Mouse (Mus musculus) ES-Bruce4 (cell line): ENCODE results near the gene Nectin3. TPM values are rescaled to one million over a fixed set of nuclear protein-coding genes. Genes with fewer than 3 reads are reported as not detected.
"Not testable (repeated sequence)": the region's sequence is repeated elsewhere in the genome, so short reads cannot be mapped to it uniquely, and the experiment has no call there.

Source experiments
- H3K27ac ChIP-seq: 2 replicates; pipeline ENCODE4 v1.5.1; 2012; ENCODE audit warnings: low read length, inconsistent platforms; ENCODE audit not compliant: insufficient read depth
- H3K27me3 ChIP-seq: 2 replicates; pipeline ENCODE4 v1.6.1; 2012; ENCODE audit warnings: mild to moderate bottlenecking, low read length, inconsistent platforms; ENCODE audit not compliant: control insufficient read depth, poor library complexity, insufficient read depth, severe bottlenecking
- H3K36me3 ChIP-seq: 2 replicates; pipeline ENCODE4 v1.6.1; 2012; ENCODE audit warnings: inconsistent platforms, mild to moderate bottlenecking, low read length, moderate library complexity; ENCODE audit not compliant: control insufficient read depth, poor library complexity, insufficient read depth, severe bottlenecking
- H3K4me1 ChIP-seq: one replicate; pipeline ENCODE4 v1.8.1; 2011; ENCODE audit warnings: low read length; ENCODE audit not compliant: control insufficient read depth, insufficient read depth
- H3K4me3 ChIP-seq: 2 replicates; pipeline ENCODE4 v1.5.1; 2011; ENCODE audit warnings: low read depth, mild to moderate bottlenecking, low read length
- H3K9ac ChIP-seq: 2 replicates; pipeline ENCODE4 v1.6.1; 2012; ENCODE audit warnings: low read depth, mild to moderate bottlenecking, inconsistent platforms; ENCODE audit not compliant: poor library complexity, severe bottlenecking
- H3K9me3 ChIP-seq: replicated peaks from 2 replicates; pipeline ENCODE4 v1.6.1; 2012; ENCODE audit warnings: mild to moderate bottlenecking, low read length, inconsistent platforms; ENCODE audit not compliant: control insufficient read depth, poor library complexity, insufficient read depth, severe bottlenecking
- CTCF ChIP-seq: IDR thresholded peaks from one replicate; pipeline ENCODE4 v1.8.1; 2011; ENCODE audit warnings: low read depth, low read length
- EP300 ChIP-seq: IDR thresholded peaks from 2 replicates; pipeline ENCODE4 v1.6.1; 2011; ENCODE audit warnings: low read depth, low read length; ENCODE audit not compliant: insufficient read depth
- POLR2A ChIP-seq: IDR thresholded peaks from one replicate; pipeline ENCODE4 v1.8.1; 2011; ENCODE audit warnings: low read length; ENCODE audit not compliant: insufficient read depth
- polyA plus RNA-seq: library from polyadenylated mRNA; stranded (reverse); fragments of >200 nt; gene quantifications from 2 replicates; pipeline ENCODE4 v1.2.4, GENCODE M21; 2011; ENCODE audit warnings: low read depth; ENCODE audit not compliant: missing spikeins, insufficient read depth, insufficient read length

The Nectin3 gene
- polyA plus RNA-seq, 1 experiment, result 45.5 TPM

DNA sequence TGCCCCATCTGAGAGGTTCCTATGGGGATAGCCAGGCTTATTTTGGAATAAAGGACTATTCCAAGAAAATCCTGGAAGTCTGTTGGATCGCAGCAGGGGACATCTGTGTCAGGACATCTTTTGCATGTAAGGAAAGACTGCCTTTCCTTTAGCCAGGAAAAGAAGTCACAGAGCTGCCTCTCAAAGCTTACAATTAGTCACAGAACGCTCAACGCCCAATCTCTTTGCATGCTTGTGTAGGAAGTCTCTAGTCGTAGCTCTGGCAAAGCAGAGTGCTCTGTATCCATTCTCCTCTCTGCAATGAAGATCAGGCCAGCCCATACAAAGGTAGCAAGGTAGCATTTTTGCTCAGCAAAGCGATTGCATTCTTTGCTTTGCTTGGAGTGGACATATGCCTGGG, 114.0 kb downstream of the Nectin3 start:
- H3K9ac ChIP-seq, result no peak overlapping the region
- H3K27me3 ChIP-seq, result no peaks in the 10 kb centered on the region
- no peak overlapping the region for H3K27ac ChIP-seq
- no peaks in the 10 kb centered on the region for H3K36me3 ChIP-seq
- H3K4me3 ChIP-seq, result no peak overlapping the region
- H3K9me3 ChIP-seq, result no peaks in the 10 kb centered on the region
- no peak for TF ChIP-seq POLR2A
- no peak for TF ChIP-seq EP300
- no peak for TF ChIP-seq CTCF
- H3K4me1 ChIP-seq, result no peaks in the 10 kb centered on the region

DNA sequence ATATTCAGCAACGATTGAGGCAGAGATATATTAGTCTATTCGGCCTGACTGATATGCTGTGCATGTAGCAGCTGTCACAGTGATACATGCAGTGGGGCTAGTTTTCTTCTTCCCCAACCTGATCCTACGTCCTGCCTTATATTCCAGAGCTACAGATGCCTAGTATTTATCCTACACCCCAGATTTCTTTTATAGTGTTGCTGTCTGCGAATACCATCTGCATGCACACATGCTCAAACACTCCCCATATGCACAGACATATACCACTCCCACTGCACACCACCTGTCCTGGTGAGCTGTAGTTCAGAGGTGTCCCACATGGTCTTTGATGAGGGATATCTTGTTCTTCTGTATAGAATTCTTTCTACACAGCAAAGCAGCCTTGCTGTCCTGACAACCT, 115.0 kb downstream of the Nectin3 start:
- H3K9me3 ChIP-seq, result no peaks in the 10 kb centered on the region
- no peak overlapping the region for H3K9ac ChIP-seq
- TF ChIP-seq POLR2A (no peak), CTCF (no peak), EP300 (no peak)

DNA sequence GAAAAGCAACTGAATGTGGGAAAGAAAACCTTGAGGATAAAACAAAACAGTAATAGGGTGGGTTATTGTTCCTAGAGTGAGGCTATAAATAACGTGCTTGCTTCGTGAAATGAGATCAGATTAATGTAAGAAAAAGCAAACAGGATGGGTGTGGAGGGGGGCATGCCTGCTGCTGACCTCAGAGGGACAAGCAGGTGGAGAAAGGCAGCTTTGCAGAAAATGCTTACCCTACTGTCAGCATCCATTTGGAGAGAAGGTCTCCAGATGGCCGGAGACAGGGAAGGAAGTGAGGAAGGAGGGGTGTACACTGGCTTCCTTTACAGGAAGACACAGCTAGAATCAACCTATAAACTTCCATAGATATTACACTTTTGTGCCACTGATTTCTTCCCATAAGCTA, 121.8 kb downstream of the Nectin3 start:
- Histone ChIP-seq H3K27me3 (no peaks in the 10 kb centered on the region), H3K9me3 (no peaks in the 10 kb centered on the region), H3K4me3 (no peak overlapping the region), H3K4me1 (no peaks in the 10 kb centered on the region), H3K27ac (no peak overlapping the region), H3K36me3 (no peaks in the 10 kb centered on the region), H3K9ac (no peak overlapping the region)
- TF ChIP-seq POLR2A (no peak), CTCF (no peak)

More for the DNA sequence above, 115.0 kb downstream of the Nectin3 start:
- Histone ChIP-seq H3K27me3 (no peaks in the 10 kb centered on the region), H3K36me3 (no peaks in the 10 kb centered on the region), H3K4me3 (no peak overlapping the region), H3K4me1 (no peaks in the 10 kb centered on the region), H3K27ac (no peak overlapping the region)

DNA sequence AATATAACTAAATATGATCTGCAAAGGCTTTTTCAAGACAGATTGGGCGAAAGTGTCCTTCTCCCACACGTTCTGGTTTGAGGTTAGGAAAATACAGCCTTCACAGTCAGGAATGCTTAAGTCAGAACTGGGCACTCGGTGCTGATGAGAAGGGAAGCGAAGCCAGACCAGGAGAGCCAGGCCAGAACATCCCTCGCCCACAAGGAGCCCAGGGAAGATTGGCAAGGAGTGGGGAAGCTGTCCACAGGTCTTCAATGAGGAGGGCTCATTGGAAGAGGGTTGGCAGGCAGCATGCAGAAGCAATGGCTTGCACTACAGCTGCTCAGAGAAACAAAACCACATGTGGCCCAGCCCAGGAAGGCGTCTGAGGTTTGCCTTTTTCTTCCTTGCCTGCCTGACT, 136.3 kb downstream of the Nectin3 start:
- no peak overlapping the region for H3K27ac ChIP-seq
- no peaks in the 10 kb centered on the region for H3K27me3 ChIP-seq
- no peak overlapping the region for H3K4me3 ChIP-seq
- TF ChIP-seq POLR2A (no peak), EP300 (no peak), CTCF (no peak)
- H3K9ac ChIP-seq, result no peak overlapping the region
- no peaks in the 10 kb centered on the region for H3K4me1 ChIP-seq
- H3K9me3 ChIP-seq, result no peaks in the 10 kb centered on the region; the same call in 1 of the 2 replicates
- no peaks in the 10 kb centered on the region for H3K36me3 ChIP-seq

DNA sequence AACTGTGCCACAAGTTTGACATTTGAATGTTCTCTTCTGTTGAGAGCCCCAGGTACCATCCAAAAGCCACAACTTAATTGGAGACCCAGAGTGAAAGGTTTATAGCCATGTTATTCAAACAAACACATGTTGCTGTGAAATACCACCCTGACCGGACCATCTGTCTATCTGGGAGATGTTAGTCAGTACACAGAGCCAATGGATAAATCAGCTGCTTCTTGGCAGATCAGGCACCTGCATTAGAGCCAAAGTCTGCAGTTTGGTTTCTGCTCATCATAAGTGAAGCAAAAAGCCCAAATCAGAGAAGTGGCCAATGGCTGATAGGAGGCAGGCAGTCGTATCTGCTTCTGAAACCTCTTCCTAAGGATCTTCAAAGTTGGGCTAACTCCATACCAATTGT, 140.7 kb downstream of the Nectin3 start:
- H3K9ac ChIP-seq, H3K9me3 ChIP-seq, H3K36me3 ChIP-seq, H3K27ac ChIP-seq, H3K4me3 ChIP-seq, H3K4me1 ChIP-seq, H3K27me3 ChIP-seq: not testable (repeated sequence)

DNA sequence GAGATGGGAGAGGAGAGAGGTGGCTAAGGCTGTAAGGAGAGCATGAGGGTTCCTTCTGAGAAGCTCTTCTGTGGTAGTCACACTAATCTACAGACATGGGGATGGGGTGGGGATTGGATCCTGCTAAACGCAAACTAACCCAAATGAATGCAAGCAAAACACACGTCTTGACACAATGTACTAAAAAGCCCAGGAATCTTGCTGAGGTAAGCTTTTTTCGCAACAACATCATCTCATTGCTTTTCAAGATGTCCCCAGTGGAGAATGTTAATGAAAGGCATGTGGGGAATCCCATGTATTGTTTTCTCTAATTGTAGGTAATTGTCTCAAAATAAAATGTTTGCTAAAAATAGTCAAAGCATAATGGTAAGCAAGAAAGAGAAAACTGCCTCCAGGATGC, 141.7 kb downstream of the Nectin3 start:
- Histone ChIP-seq H3K9ac (no peak overlapping the region), H3K9me3 (no peaks in the 10 kb centered on the region; the same call in 1 of the 2 replicates), H3K27me3 (no peaks in the 10 kb centered on the region), H3K27ac (no peak overlapping the region), H3K4me3 (no peak overlapping the region), H3K36me3 (no peaks in the 10 kb centered on the region), H3K4me1 (no peaks in the 10 kb centered on the region)
- TF ChIP-seq EP300, result no peak
- TF ChIP-seq POLR2A, result no peak
- TF ChIP-seq CTCF, result no peak
